Mouse (Mus musculus) c-Kit-positive CD71-positive TER-119-negative erythroid progenitor cells, embryonic 14.5 days (primary cell): ENCODE results near the gene Fbxw13.
"Not testable (repeated sequence)": the region's sequence is repeated elsewhere in the genome, so short reads cannot be mapped to it uniquely, and the experiment has no call there.

ENCODE experiments used
- DNase-seq: peaks from one replicate; pipeline ENCODE4 v3.0.0-alpha.2; 2013; ENCODE audit warnings: low read depth

Fbxw13 gene

DNA sequence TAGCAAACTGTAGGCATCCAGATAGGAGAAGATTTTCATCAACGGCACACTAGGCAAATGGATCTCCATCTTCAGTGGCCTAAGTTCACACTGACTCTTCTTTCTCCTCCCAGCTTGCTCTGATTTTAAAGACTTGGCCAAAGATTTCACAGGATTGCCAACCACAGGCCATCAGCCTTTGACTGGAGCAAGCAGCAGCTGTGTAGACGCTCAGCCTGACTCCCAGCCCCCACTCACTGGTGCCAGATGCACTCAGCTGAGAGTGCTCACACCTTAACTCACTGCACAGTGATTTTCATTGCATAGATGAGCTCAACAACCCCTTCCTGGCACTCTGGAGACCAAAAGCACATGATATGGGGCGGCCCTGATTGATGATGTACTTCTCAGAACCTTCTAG is at the start of gene Fbxw13:
Fbxw13 (minus strand) TSS at position 101 of the 400 bp plus-strand sequence.
- DNase-seq = not testable (repeated sequence)

DNA sequence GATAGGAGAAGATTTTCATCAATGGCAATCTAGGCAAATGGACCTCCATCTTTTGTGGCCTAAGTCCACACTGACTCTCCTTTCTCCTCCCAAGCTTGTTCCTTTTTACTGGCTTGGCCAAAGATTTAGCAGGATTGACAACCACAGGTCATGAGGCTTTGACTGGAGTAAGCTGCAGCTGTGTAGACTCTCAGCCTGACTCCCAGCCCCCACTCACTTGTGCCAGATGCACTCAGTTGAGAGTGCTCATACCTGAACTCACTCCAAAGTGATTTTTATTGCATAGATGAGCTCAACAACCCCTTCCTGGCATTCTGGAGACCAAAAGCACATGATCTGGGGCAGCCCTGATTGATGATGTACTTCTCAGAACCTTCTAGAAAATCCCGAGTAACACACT is 38.9 kb upstream of the Fbxw13 start, which contains the start of gene Fbxw20:
Fbxw20 (minus strand) TSS at position 101 of the 400 bp plus-strand sequence.
- DNase-seq = no peak

DNA sequence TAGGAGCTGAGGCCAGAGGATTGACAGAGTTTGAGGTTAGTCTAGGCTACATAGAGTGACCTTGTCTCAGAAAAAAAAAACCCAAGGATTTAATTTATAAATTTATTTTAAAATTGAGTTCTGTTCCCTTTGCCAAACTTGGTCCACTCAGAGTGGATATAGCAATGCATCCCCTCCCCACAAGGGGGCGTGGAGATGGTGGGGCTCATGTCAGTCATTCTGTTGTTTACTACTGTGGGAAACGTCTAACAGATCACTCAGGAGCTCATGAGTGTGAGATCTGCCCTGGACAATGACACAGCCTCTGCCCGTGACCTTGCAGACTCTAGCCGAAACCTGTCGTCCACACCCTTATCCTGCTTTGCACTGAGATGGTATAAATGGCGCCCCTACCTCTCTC is 22.7 kb upstream of the Fbxw13 start:
- DNase-seq = no peak

- not testable (repeated sequence) for DNase-seq
These were observed 5.6 kb upstream of the Fbxw13 start for GRCm38 (mm10) chr9:109201347-109201746.

GRCm38 (mm10) chr9:109200349-109200748 is 4.6 kb upstream of the Fbxw13 start:
- DNase-seq = no peak

- no peak for DNase-seq
These were observed 3.6 kb upstream of the Fbxw13 start for GRCm38 (mm10) chr9:109199353-109199752.

DNA sequence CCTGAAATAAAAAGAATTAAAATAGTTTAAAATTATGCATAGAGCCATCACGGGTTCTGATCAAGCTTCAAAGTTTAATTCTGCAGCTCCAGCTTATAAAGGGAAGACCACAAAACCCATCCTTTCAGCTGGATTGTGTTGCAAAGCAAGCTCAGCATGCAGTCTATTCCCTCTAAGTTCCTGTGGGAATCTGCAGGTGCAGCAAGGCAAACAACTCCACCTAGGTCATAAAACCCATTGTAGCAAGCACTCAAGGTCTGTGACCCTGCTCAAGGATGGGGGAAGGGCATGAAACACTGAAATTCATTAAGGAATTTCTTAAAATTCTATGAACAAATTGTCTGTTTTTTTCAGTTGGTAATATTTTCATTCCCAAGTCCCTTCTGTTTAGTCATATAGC is 18.6 kb downstream of the Fbxw13 start:
- DNase-seq = no peak

GRCm38 (mm10) chr9:109176301-109176700 is 19.5 kb downstream of the Fbxw13 start:
- DNase-seq = no peak

DNA sequence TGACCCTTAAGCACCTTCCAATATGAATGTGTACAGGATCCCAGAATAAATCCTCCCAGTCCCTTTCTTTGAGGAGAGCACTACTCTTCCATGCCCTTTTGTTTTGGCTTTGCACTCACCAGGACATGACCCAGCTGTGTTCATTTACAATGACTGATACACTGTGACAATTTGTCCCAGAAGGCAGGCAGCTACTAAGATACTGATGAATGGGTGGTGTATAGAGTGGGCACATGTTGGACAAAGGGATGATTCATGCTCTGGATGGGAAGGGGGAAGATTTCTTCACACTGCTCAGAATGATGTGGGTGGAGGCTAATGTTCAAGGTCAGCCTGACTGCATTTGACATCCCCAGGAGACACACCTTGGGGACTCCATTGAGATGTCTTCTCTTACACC is 28.5 kb downstream of the Fbxw13 start:
- no peak for DNase-seq

- DNase-seq = no peak
These were observed 33.8 kb downstream of the Fbxw13 start, which contains the start of gene Fbxw21 for GRCm38 (mm10) chr9:109161941-109162340. Gene Fbxw21, minus strand, starts transcription at chr9:109162041.

GRCm38 (mm10) chr9:109140414-109140813 is 55.4 kb downstream of the Fbxw13 start:
- DNase-seq = not testable (repeated sequence)

DNA sequence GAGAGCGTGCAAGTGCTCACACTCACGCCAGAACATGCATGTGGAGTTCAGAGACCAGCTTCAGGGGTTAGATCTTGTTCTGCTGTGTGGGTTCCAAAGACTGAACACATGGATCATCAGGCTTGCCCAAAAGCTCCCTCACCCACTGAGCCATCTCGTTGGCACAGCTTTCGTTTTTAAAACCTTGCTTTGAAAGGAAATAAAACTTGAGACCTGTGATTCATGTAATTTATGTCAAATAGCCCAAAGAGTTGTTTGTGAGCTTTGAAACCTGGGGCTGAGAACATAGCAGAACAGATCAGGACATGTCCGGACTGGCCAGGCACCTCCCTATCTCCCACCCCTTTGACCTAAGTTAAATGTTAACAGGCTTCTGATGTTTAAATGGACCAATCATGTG is 65.7 kb downstream of the Fbxw13 start:
- no peak for DNase-seq
